Mouse (Mus musculus) adrenal gland, adult 8-10 months (tissue): ENCODE data around the gene Dusp16. TPM values are rescaled to one million over a fixed set of nuclear protein-coding genes. Genes with fewer than 3 reads are reported as not detected.

ENCODE experiments used
- DNase-seq: peaks from one replicate; pipeline ENCODE4 v3.0.0; 2022
- total RNA-seq, 4 experiments: library from RNA; stranded (reverse); gene quantifications; 2 replicates each; pipeline ENCODE4 v1.2.4; 2022

Gene Dusp16
- total RNA-seq, 4 experiments from 2014 or later, result 24.6 to 41.3 (median 32.6) TPM

DNA sequence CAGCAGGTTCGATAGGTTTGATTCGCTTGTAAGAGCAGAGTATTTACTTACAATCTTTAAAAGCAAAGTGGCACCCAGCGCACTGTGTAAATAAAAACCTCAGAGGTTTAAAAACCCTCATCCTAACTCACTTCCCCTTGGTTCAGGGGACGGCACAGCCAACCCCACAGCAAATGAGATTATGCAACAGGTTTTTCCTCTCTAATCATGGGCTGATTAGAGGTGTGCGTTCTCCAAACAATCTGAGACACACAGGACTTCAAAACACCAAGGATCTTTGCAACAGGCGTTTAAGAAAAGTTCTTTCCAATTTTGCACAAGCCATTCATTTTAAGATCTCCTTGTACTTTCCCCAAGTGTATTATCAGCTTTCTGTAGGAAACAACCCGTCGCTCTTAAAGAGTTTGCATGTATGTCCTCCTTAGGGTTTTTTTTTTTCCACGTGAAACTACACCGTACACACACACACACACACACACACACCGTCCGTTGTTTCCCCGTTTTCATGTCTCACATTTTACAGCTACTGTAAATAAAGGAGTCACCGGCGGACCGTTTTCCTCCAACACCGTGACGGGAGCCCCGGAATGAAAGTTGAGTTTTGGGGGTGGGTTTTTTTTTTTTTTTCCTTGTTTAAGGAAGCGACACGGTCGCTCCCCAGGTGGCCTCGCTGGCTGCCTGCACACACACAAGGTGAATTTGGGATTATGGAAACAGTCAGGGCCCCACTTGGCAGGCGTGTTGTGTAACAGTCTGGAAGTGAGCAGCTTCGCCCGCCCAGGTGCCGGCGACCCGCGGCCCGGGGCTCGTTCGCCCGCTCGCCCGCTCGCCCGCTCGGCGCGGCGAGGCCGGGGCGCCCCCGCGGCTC lies 940 bp downstream of the Dusp16 start:
- no peak for DNase-seq

- no peak for DNase-seq
Observed at GRCm38 (mm10) chr6:134789100-134789499, 3.3 kb downstream of the Dusp16 start.

GRCm38 (mm10) chr6:134786426-134786825 lies 6.0 kb downstream of the Dusp16 start:
- no peak for DNase-seq

DNA sequence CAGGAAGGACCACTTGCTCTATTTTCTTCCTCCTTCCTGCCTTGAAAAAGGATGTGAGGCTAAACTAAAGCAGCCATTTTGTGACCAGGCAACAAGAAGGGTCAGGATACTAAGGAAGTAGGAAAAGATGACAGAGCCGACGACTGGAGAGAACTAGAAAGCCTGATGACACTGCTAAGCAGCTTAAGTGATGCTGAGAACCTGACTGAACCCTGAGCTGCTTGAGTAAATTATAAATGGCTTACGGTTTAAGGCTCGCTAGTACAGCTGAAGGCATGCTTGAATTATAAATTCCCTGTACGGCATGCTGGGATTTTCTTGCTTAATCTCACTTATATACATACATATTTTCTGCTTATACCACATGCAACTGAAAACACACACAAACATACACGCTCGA lies 9.5 kb downstream of the Dusp16 start:
- no peak for DNase-seq

DNA sequence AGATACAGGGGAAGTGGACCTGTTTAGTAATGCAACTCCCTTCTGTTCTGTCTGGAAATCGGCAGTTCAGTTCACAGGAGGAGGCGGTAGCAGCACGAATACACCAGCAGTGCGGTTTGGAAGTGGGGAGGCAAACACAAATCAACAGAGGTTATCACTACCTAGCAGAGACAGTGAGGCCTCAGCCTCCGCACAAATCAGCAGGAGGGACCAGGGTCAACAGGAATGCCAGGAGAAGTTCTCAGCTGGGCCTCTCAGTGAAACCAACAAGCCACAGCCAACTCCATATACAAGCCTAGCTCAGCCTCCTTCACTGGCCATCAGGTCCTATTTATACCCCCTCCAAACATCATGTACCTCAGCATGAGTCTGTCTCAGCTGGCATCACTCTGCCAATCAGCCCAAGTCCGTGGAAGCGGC lies 10.9 kb downstream of the Dusp16 start:
- DNase-seq, result no peak

DNA sequence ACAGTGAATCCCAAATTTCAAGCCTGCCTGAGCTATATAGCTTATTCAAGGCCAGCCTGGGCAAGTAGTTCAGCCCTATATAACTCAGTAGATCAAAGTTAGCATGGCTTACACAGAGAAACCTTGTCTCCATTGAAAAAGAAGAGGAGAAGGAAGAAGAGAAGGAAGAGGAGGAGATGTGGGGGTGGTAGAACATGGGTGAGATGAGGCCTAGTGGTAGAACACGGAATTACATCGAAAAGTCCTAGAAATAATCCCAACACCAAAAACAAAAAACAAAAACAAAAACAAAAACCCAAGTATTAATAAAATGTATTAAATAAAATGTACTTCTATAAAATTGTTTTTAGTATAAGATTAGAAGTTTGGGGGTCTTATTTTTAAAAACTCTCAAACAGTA lies 12.4 kb downstream of the Dusp16 start:
- no peak for DNase-seq

DNA sequence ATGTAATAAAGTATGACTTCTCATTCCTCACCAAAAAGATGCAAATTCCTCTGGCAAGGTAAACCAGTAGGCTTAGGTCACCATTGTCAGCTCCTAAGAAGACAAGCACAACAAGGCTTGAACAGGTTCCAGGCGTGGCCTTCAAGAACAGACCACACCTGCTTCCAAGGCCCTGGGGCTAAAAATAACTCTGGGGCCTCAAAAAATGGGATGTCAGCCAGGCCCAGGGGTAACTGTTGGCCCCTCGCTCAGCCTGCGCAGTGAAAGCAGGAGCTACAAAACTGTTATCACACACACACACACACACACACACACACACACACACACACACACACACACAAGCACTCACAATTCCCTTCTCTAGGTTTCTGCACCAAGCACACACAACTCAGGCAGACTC lies 18.5 kb downstream of the Dusp16 start:
- peak; percentile 49 for DNase-seq

- DNase-seq, result no peak
Observed at GRCm38 (mm10) chr6:134773292-134773893, 19.0 kb downstream of the Dusp16 start.

GRCm38 (mm10) chr6:134770339-134770738 lies 22.1 kb downstream of the Dusp16 start:
- no peak for DNase-seq

GRCm38 (mm10) chr6:134764441-134765061 lies 27.9 kb downstream of the Dusp16 start:
- peak; percentile 12 for DNase-seq

GRCm38 (mm10) chr6:134763436-134763835 lies 29.0 kb downstream of the Dusp16 start:
- DNase-seq, result no peak

DNA sequence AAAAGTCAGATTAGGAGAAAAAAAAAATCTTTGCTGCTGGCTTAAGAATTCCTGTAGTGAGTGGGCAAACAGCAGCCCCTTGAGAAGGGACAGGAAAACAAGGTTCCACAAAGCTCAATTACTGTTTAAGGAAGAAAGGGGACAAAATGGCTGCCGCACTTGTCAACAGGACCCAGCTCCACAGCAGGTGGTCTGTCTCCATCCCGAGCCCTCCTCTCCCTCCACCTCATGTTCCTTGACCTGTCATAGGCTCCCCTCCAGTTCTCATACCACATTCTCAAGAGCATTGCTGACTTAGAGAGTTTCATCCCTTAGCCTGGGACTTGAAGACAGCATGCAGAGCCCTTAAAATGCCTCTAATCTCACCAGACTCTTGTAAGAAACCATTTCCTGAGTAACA lies 30.6 kb downstream of the Dusp16 start:
- DNase-seq, result no peak

GRCm38 (mm10) chr6:134760926-134761544 lies 31.4 kb downstream of the Dusp16 start:
- DNase-seq, result no peak

DNA sequence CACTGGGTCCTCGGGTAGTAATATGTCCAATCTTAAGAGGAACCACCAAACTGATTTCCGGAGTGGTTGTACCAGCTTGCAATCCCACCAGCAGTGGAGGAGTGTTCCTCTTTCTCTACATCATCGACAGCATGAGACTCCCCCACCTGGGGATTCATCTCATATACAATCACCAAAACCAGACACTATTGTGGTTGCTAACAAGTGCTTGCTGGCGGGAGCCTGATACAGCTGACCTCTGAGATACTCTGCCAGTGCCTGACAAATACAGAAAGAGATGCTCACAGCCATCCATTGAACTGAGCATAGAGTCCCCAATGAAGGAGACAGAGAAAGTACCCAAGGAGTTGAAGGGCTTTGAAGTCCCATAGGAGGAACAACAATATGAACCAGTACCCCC lies 36.4 kb downstream of the Dusp16 start:
- DNase-seq, result no peak

DNA sequence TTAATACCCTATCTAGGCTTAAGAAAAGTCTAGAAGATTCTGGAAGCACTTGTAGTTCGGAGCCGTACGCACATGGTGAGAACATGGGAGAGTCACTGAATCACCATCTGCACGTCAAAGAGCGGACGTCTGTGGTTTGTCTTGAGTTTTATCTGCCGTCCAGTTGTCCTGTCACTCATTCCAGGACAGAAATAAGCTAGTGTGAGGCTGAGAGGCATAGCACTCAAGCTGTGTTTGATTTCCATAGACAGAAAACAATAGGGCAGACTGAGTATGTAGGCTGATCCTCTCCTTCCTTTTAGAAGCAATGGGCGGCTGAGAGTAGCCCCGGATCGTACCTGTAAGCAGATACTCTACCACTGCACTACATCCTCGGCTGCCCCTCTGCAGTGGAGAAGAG lies 38.6 kb downstream of the Dusp16 start:
- DNase-seq, result no peak

- no peak for DNase-seq
Observed at GRCm38 (mm10) chr6:134753412-134753811, 39.0 kb downstream of the Dusp16 start.

- DNase-seq, result no peak
Observed at GRCm38 (mm10) chr6:134751883-134752647, 40.4 kb downstream of the Dusp16 start.

DNA sequence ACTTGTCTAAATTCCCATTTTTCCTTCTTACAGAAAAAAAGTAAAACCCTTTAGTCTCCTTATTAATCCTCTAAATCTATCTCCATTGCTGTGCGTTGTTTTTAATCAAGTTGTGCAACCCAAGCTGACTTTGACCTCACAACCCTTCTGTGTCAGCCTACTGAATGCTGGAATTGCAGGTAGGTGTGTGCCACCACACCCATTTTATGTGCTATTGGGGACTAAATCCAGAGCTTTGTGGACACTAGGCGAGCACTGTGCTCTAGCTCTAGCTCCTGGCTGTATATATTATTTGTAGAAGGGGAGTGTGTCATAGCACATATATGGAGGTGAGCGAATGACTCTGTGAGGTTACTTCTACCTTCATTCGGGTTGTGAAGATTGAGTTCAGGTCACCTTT lies 41.3 kb downstream of the Dusp16 start:
- no peak for DNase-seq

DNA sequence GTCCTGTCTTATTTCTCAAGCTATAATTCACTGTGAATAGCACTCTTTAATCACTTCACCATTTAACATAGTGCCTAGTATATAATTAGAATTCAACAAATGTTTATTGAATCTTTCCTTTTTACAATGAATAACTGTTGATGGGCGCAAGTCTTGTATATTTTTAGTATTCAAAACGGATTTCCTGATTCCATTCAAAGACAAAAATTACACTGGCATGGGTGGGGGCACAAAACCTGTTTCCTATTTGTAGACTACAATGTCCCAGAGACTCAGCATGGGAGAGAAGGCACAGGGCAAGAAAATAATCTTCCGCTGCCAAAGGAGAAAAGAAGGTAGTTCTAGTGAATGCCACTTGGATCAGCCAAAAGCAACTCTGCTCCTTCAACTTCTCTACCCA lies 44.3 kb downstream of the Dusp16 start:
- no peak for DNase-seq

GRCm38 (mm10) chr6:134745876-134746275 lies 46.5 kb downstream of the Dusp16 start:
- no peak for DNase-seq

DNA sequence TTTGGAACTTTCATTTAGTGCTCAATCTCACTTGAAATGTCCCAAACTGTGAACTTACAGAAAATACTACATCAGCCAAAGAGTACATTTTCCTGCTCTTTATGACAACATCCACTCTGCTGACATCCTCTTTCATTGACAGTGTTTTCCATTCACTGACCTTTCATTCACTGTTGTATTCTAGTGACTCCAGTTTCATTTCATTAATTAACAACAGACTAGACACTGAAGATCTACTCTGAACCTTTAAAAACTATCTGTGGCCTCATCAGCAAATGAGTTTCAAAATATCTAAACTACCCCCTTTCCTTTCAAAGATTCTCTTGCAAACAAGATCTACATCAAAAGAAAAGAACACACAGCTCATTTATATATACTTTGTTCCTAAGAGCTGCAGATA lies 48.9 kb downstream of the Dusp16 start:
- DNase-seq, result no peak

- no peak for DNase-seq
Observed at GRCm38 (mm10) chr6:134736853-134737252, 55.6 kb downstream of the Dusp16 start.
